Mouse (Mus musculus) stomach, postnatal 0 days (tissue): ENCODE results near the gene Bbs1.

Experiments used
- CTCF ChIP-seq: IDR thresholded peaks from 2 replicates; pipeline ENCODE4 v1.5.1; 2016; ENCODE audit warnings: antibody characterized with exemption, low read depth, mild to moderate bottlenecking, moderate library complexity
- EP300 ChIP-seq: optimal IDR thresholded peaks from 2 replicates; pipeline ENCODE3; 2016; ENCODE audit warnings: antibody characterized with exemption

- TF ChIP-seq CTCF (no peak), EP300 (no peak)
These were observed 2.9 kb upstream of the Bbs1 start for GRCm38 (mm10) chr19:4909376-4909775.
